Mouse (Mus musculus) B cell, adult 2 months (primary cell): Measurements from ENCODE around the gene Numb.

ENCODE experiments used
- DNase-seq, 2 experiments: peaks; one replicate each; pipeline ENCODE4 v3.0.0; 2022

Gene Numb

DNA sequence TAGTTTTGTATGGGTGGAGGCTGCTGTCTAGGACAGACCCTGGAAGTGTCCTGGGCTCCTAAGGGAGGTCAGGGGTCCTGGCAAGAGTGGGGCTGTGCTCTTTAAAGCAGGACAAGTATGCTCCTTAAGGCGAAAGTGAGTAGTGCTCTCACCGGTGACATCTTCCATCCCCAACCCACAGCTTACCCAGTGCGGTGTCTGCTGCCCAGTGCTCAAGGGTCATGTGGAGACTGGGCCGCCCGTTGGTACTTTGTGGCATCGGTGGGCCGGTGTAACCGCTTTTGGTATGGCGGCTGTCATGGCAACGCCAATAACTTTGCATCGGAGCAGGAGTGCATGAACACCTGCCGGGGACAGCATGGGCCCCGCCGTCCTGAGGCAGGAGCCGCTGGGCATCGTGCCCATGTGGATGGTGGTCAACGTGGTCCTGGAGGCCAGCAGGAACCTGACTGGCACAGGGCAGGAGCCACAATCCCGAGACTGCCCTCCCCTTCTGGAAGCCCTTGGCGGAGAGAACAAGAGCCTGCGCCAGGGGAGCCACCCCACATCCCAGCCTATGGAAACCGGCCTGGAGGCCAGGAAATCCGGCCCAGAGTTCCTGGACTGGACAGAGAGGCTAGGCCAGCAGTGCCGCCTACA, 140.0 kb downstream of the Numb start:
- no peak for DNase-seq

GRCm38 (mm10) chr12:83781204-83781603, 140.5 kb downstream of the Numb start:
- no peak for DNase-seq

- DNase-seq = no peak
Observed at GRCm38 (mm10) chr12:83780181-83780580, 141.6 kb downstream of the Numb start.

GRCm38 (mm10) chr12:83776766-83777165, 145.0 kb downstream of the Numb start:
- DNase-seq = no peak

DNA sequence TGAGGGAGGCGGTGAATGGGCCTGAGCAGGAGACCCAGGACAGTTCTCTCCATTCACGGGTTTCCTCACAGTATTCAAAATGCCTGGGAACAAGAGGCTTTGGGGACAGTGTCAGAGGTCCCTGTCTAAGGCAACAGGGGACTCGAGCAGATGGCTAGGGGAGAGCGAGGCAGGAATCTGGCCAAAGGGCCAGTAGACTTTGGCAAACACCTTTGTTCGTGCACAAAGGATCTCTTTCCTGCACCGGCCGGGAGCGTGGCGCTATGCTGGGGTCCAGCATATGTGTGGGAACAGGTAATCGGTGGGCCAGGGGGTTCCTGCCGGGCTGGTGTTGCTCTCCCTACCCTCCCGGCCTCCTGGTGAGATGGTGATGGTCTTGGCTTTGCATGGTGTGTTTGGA, 146.1 kb downstream of the Numb start:
- DNase-seq = no peak

GRCm38 (mm10) chr12:83770418-83771256, 151.1 kb downstream of the Numb start:
- DNase-seq = peak; percentile 53 to 65

DNA sequence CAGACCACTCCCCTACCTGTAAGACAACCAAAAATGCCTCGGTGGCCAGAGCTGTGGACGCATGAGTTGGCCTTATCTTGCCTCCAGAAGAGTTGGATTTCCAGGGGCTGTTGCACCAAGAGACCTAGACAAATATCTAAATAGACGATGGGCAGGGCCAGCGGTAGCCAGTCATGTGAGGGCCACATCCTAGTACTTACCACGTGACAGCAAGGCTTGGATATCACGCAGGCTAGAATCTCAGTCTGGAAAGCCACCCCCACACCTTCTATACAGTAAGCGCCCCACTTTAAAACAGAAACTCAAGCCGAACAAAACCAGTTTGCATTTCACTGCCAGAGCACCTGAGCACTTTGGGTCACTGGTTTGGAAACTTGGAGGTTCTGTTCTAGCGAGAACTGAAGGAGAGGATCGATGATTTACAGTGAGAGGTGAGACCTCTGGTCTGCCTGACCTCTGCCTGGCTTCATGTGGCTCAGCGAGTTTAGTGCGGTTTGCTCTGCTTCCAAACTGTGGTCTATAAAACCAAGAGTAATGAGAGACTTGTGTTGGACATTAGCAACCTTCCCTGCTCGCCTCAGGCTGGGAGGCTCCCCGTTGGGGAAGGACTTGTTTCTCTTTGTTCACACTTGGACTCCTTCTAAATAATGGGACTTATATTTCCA, 153.4 kb downstream of the Numb start:
- no peak for DNase-seq

DNA sequence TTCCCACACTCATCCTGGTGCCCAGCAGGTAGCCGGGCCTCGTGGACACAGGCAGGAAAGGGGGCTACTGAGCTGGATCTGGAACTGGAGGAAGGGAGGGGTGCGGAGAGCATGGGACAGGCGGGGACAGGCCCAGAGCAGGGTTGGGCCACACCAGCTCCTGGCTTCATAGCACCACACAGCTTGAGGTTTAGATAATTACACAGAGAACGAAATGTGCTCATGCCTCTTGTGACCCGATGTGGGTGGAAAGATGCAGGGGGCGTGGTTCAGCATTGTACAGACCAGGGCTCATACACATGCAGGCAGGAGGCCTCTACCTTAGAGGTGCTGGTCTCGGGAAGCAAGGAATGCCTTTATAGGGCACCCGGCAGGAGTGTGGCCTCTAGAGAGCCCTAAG, 153.9 kb downstream of the Numb start:
- no peak for DNase-seq

GRCm38 (mm10) chr12:83765965-83766603, 155.7 kb downstream of the Numb start:
- no peak for DNase-seq

GRCm38 (mm10) chr12:83764519-83764918, 157.2 kb downstream of the Numb start:
- DNase-seq = no peak

DNA sequence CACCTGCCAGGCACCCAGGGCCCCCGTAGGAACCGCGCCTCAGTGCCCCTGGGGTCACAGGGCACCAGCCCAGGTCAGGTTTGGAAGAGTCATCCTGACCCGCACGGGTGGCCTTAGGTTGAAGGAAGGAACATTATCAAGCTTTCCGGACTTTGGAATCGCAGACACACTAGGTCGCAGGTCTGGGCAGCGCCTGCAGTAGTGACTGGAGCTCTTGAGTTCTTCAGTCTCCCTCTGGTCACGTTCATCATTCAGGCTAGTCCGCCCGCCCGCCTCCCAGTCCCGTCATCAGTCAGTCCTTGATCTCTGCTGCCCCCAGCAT, 157.7 kb downstream of the Numb start:
- DNase-seq = peak; percentile 57 to 61

- peak; percentile 33 to 35 for DNase-seq
Observed at GRCm38 (mm10) chr12:83763311-83764043, 158.3 kb downstream of the Numb start, which contains the start of gene Papln. Gene Papln, plus strand, starts transcription at chr12:83763634.

GRCm38 (mm10) chr12:83762706-83763105, 159.0 kb downstream of the Numb start:
- peak; percentile 10 to 23 for DNase-seq

GRCm38 (mm10) chr12:83760201-83760600, 161.5 kb downstream of the Numb start:
- no peak for DNase-seq

DNA sequence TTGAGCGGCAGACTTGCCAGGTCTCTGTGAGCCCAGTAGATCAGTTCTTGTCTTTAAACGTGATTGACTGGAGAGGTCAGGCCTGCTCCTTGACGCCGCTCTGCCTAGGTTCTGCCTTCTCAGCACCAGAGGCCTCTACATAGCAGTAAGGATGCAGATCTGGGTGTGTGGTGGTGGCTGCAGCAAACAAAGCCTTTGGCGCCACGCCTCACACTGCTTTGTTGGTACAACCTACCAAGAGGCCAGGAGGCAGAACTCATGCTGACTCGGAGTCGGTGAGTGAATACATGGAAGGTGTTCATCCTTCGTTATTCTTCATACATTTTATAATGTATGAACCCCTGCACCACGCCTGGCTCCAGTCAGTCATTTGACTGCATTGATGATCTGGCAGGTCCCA, 163.0 kb downstream of the Numb start:
- DNase-seq = no peak

GRCm38 (mm10) chr12:83752495-83752894, 169.2 kb downstream of the Numb start:
- DNase-seq = no peak

- DNase-seq = no peak
Observed at GRCm38 (mm10) chr12:83749186-83749585, 172.5 kb downstream of the Numb start.
